In the genomic region with DNA sequence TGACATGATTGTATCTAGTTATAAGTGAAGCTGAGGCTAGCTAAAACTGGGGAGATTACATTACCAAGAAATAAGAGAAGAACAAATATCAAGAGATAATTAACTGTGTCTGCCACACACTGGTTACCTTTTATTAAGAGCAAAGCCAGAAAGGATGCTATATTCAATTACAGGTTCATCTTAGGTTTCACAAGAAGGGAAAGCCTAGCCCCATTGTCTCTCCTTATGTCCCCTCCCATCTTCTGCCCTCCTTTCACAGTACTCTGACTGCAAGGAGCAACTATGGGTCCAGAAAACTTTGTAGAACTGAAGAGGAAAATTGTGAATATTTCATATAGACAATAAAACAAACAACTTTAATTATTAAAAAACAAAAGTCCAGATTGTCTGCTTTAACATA, we compare ENCODE assay signal across 22 mouse cellular contexts.
DNase-seq lines count a peak whose midpoint lies in the region; ATAC-seq and TF ChIP-seq lines count a peak whose summit lies in the region.
"Had no signal": no experiment of that assay in that cellular context is flagged by ENCODE, and none has a peak within 500 bp of the region (broad histone marks: within the 10 kb centered on the region; RNA-seq: fewer than 3 reads in every experiment).

No protein-coding gene starts in this region.

- no peaks in the 10 kb centered on the region for H3K36me3 ChIP-seq in kidney, embryonic 14.5 days (ENCODE audit: control insufficient read depth, insufficient read depth, low read length)
- no peaks in the 10 kb centered on the region for H3K36me3 ChIP-seq in kidney, embryonic 15.5 days
- no peaks in the 10 kb centered on the region for H3K36me3 ChIP-seq in kidney, adult 2 months (ENCODE audit: control insufficient read depth, insufficient read depth, low read length)
- H3K36me3 ChIP-seq in kidney, embryonic 16.5 days (ENCODE audit: insufficient read depth, low read length), result no peaks in the 10 kb centered on the region
- H3K36me3 ChIP-seq in kidney, postnatal 0 days (ENCODE audit: insufficient read depth, low read length), result no peaks in the 10 kb centered on the region
- H3K36me3 ChIP-seq: G1E had no signal

- no peaks in the 10 kb centered on the region for H3K4me1 ChIP-seq in kidney, embryonic 14.5 days (ENCODE audit: control insufficient read depth, insufficient read depth, low read length)
- H3K4me1 ChIP-seq in kidney, embryonic 15.5 days, result no peaks in the 10 kb centered on the region
- no peaks in the 10 kb centered on the region for H3K4me1 ChIP-seq in kidney, adult 2 months (ENCODE audit: control insufficient read depth, insufficient read depth, low read length)
- no peaks in the 10 kb centered on the region for H3K4me1 ChIP-seq in kidney, embryonic 16.5 days (ENCODE audit: insufficient read depth, low read length)
- no peaks in the 10 kb centered on the region for H3K4me1 ChIP-seq in kidney, postnatal 0 days (replicated peaks; ENCODE audit: insufficient read depth, low read length)

- H3K27me3 ChIP-seq in kidney, embryonic 14.5 days (ENCODE audit: control insufficient read depth, insufficient read depth, low read length), result no peaks in the 10 kb centered on the region
- no peaks in the 10 kb centered on the region for H3K27me3 ChIP-seq in kidney, embryonic 15.5 days
- no peaks in the 10 kb centered on the region for H3K27me3 ChIP-seq in kidney, adult 2 months (replicated peaks; ENCODE audit: control insufficient read depth, insufficient read depth, low read length)
- H3K27me3 ChIP-seq in kidney, embryonic 16.5 days (ENCODE audit: insufficient read depth, low read length), result no peaks in the 10 kb centered on the region
- no peaks in the 10 kb centered on the region for H3K27me3 ChIP-seq in kidney, postnatal 0 days (ENCODE audit: insufficient read depth, low read length)
- H3K27me3 ChIP-seq: CH12.LX had no signal

- H3K9ac ChIP-seq in kidney, embryonic 14.5 days (ENCODE audit: low read depth, low read length), result no peak overlapping the region
- no peak overlapping the region for H3K9ac ChIP-seq in kidney, embryonic 15.5 days
- no peak overlapping the region for H3K9ac ChIP-seq in kidney, embryonic 16.5 days (replicated peaks; ENCODE audit: low read length)
- no peak overlapping the region for H3K9ac ChIP-seq in kidney, postnatal 0 days (ENCODE audit: low read depth, low read length)

- ATAC-seq in kidney, embryonic 14.5 days (ENCODE audit: low FRiP score, low TSS enrichment), result peak; percentile 71
- peak; percentile 66; the same call in 1 of the 2 replicates for ATAC-seq in kidney, embryonic 15.5 days (replicated peaks; ENCODE audit: low FRiP score)
- ATAC-seq in kidney, embryonic 16.5 days (ENCODE audit: low FRiP score, low TSS enrichment), result peak; percentile 42; the same call in 1 of the 2 replicates
- no peak for ATAC-seq in kidney, postnatal 0 days (replicated peaks; ENCODE audit: low FRiP score, low read depth)
- ATAC-seq: activated CD4-positive, CD25-positive, alpha-beta regulatory T cell, adult 4 months; CD4-positive, CD25-positive, alpha-beta regulatory T cell, adult 4 months; Patski had no signal

- no peak for TF ChIP-seq CTCF in kidney, adult 2 months (conservative IDR thresholded peaks at IDR 0.05; ENCODE audit: insufficient read depth, insufficient read length, low read depth, low read length)
- no peak for TF ChIP-seq CTCF in kidney, postnatal 0 days (IDR thresholded peaks at IDR 0.05; ENCODE audit: low read depth)

- no peak for DNase-seq in kidney, postnatal 25 days
- no peak for DNase-seq in kidney, adult 2 months
- DNase-seq in kidney, postnatal 36 days, result no peak
- DNase-seq in kidney, postnatal 0 days (ENCODE audit: low spot score), result peak; percentile 43
- DNase-seq in kidney, postnatal 14 days, result no peak
- DNase-seq: adrenal gland, adult 2 months; adrenal gland, adult 8-10 months; adrenal gland, postnatal 10 days; adrenal gland, postnatal 14 days; adrenal gland, postnatal 25 days; adrenal gland, postnatal 36 days; B cell, adult 2 months; cerebellum, adult 11 months; cerebellum, adult 11-12 months had no signal

- H3K9me3 ChIP-seq in kidney, embryonic 14.5 days (ENCODE audit: control insufficient read depth, low read length), result no peaks in the 10 kb centered on the region
- H3K9me3 ChIP-seq in kidney, embryonic 15.5 days (replicated peaks), result no peaks in the 10 kb centered on the region
- H3K9me3 ChIP-seq in kidney, embryonic 16.5 days (ENCODE audit: low read length), result no peaks in the 10 kb centered on the region
- no peaks in the 10 kb centered on the region for H3K9me3 ChIP-seq in kidney, postnatal 0 days (replicated peaks; ENCODE audit: low read length)
- H3K9me3 ChIP-seq: G1E had no signal

- H3K27ac ChIP-seq in kidney, embryonic 14.5 days (ENCODE audit: low read depth, low read length), result no peak overlapping the region
- no peak overlapping the region for H3K27ac ChIP-seq in kidney, embryonic 15.5 days
- no peak overlapping the region for H3K27ac ChIP-seq in kidney, adult 2 months (ENCODE audit: insufficient read depth, low read depth, low read length)
- no peak overlapping the region for H3K27ac ChIP-seq in kidney, embryonic 16.5 days (ENCODE audit: low read length)
- H3K27ac ChIP-seq in kidney, postnatal 0 days, result no peak overlapping the region

- no peak overlapping the region for H3K4me2 ChIP-seq in kidney, embryonic 14.5 days (replicated peaks; ENCODE audit: low read depth, low read length)
- H3K4me2 ChIP-seq in kidney, embryonic 15.5 days, result no peak overlapping the region
- no peak overlapping the region for H3K4me2 ChIP-seq in kidney, embryonic 16.5 days (replicated peaks; ENCODE audit: low read depth, low read length)
- H3K4me2 ChIP-seq in kidney, postnatal 0 days (ENCODE audit: low read length), result no peak overlapping the region

- H3K4me3 ChIP-seq in kidney, embryonic 14.5 days (ENCODE audit: low read length), result no peak overlapping the region
- H3K4me3 ChIP-seq in kidney, embryonic 15.5 days (replicated peaks), result no peak overlapping the region
- H3K4me3 ChIP-seq in kidney, adult 2 months (ENCODE audit: insufficient read depth, low read depth, low read length), result no peak overlapping the region
- H3K4me3 ChIP-seq in kidney, embryonic 16.5 days (ENCODE audit: low read length), result no peak overlapping the region
- no peak overlapping the region for H3K4me3 ChIP-seq in kidney, postnatal 0 days (replicated peaks; ENCODE audit: low read depth, low read length)

- no peak for TF ChIP-seq POLR2A in kidney, adult 2 months (IDR thresholded peaks at IDR 0.05; ENCODE audit: low read depth, low read length)
